Mouse (Mus musculus): ENCODE results near the gene Tns1. TPM values are rescaled to one million over a fixed set of nuclear protein-coding genes. Genes with fewer than 3 reads are reported as not detected.

Tns1 gene
- polyA plus RNA-seq, 1 experiment from 2014 or later: 11.3 TPM

GRCm38 (mm10) chr1:73986268-73987045 lies 137.8 kb downstream of the Tns1 start:
- 49% methylated on average over 6 of the region's 6 CpGs for WGBS
- Histone ChIP-seq H3K9ac (replicated peaks; ENCODE audit: low read depth, low read length) (no peak overlapping the region), H3K4me3 (ENCODE audit: low read depth, low read length) (no peak overlapping the region), H3K27ac (ENCODE audit: low read depth, low read length) (no peak overlapping the region), H3K4me1 (ENCODE audit: control insufficient read depth, insufficient read depth, low read length) (no peaks in the 10 kb centered on the region), H3K4me2 (ENCODE audit: low read depth, low read length) (no peak overlapping the region), H3K9me3 (ENCODE audit: control insufficient read depth, low read length) (no peaks in the 10 kb centered on the region), H3K27me3 (ENCODE audit: control insufficient read depth, insufficient read depth, low read length) (no peaks in the 10 kb centered on the region), H3K36me3 (ENCODE audit: control insufficient read depth, insufficient read depth, low read length) (no peaks in the 10 kb centered on the region)
- peak; percentile 56; the same call in 1 of the 2 replicates for ATAC-seq (ENCODE audit: low read depth)

- Histone ChIP-seq H3K4me2 (ENCODE audit: low read depth, low read length) (no peak overlapping the region), H3K4me1 (ENCODE audit: control insufficient read depth, insufficient read depth, low read length) (no peaks in the 10 kb centered on the region), H3K9me3 (ENCODE audit: control insufficient read depth, low read length) (no peaks in the 10 kb centered on the region), H3K27me3 (ENCODE audit: control insufficient read depth, insufficient read depth, low read length) (no peaks in the 10 kb centered on the region), H3K4me3 (ENCODE audit: low read depth, low read length) (no peak overlapping the region), H3K27ac (ENCODE audit: low read depth, low read length) (no peak overlapping the region), H3K36me3 (ENCODE audit: control insufficient read depth, insufficient read depth, low read length) (no peaks in the 10 kb centered on the region), H3K9ac (replicated peaks; ENCODE audit: low read depth, low read length) (no peak overlapping the region)
- no peak for ATAC-seq (ENCODE audit: low read depth)
- WGBS: 89% methylated on average over 4 of the region's 4 CpGs
Observed at GRCm38 (mm10) chr1:73985611-73986010, 138.6 kb downstream of the Tns1 start.

GRCm38 (mm10) chr1:73979214-73979613 lies 145.0 kb downstream of the Tns1 start:
- H3K27ac ChIP-seq (ENCODE audit: low read depth, low read length): no peak overlapping the region
- H3K4me2 ChIP-seq (ENCODE audit: low read depth, low read length): no peak overlapping the region
- H3K9me3 ChIP-seq (ENCODE audit: control insufficient read depth, low read length): no peaks in the 10 kb centered on the region
- H3K27me3 ChIP-seq (ENCODE audit: control insufficient read depth, insufficient read depth, low read length): no peaks in the 10 kb centered on the region
- H3K4me1 ChIP-seq (ENCODE audit: control insufficient read depth, insufficient read depth, low read length): no peaks in the 10 kb centered on the region
- no peak overlapping the region for H3K9ac ChIP-seq (replicated peaks; ENCODE audit: low read depth, low read length)
- WGBS: 53% methylated on average over 3 of the region's 3 CpGs
- ATAC-seq (ENCODE audit: low read depth): peak; percentile 82; the same call in 1 of the 2 replicates
- H3K4me3 ChIP-seq (ENCODE audit: low read depth, low read length): no peak overlapping the region
- H3K36me3 ChIP-seq (ENCODE audit: control insufficient read depth, insufficient read depth, low read length): no peaks in the 10 kb centered on the region

- Histone ChIP-seq H3K9me3 (ENCODE audit: control insufficient read depth, low read length) (no peaks in the 10 kb centered on the region), H3K27ac (ENCODE audit: low read depth, low read length) (no peak overlapping the region), H3K4me2 (ENCODE audit: low read depth, low read length) (no peak overlapping the region), H3K4me3 (ENCODE audit: low read depth, low read length) (no peak overlapping the region), H3K36me3 (ENCODE audit: control insufficient read depth, insufficient read depth, low read length) (no peaks in the 10 kb centered on the region), H3K27me3 (ENCODE audit: control insufficient read depth, insufficient read depth, low read length) (no peaks in the 10 kb centered on the region), H3K4me1 (ENCODE audit: control insufficient read depth, insufficient read depth, low read length) (no peaks in the 10 kb centered on the region), H3K9ac (replicated peaks; ENCODE audit: low read depth, low read length) (no peak overlapping the region)
- no peak for ATAC-seq (ENCODE audit: low read depth)
- WGBS: 90% methylated on average over 1 of the region's 1 CpGs
Observed at GRCm38 (mm10) chr1:73978576-73978975, 145.7 kb downstream of the Tns1 start.

GRCm38 (mm10) chr1:73973992-73974391 lies 150.3 kb downstream of the Tns1 start:
- Histone ChIP-seq H3K4me1 (ENCODE audit: control insufficient read depth, insufficient read depth, low read length) (no peaks in the 10 kb centered on the region), H3K36me3 (ENCODE audit: control insufficient read depth, insufficient read depth, low read length) (no peaks in the 10 kb centered on the region), H3K9ac (replicated peaks; ENCODE audit: low read depth, low read length) (no peak overlapping the region), H3K27me3 (ENCODE audit: control insufficient read depth, insufficient read depth, low read length) (no peaks in the 10 kb centered on the region), H3K9me3 (ENCODE audit: control insufficient read depth, low read length) (no peaks in the 10 kb centered on the region), H3K4me2 (ENCODE audit: low read depth, low read length) (no peak overlapping the region), H3K4me3 (ENCODE audit: low read depth, low read length) (no peak overlapping the region), H3K27ac (ENCODE audit: low read depth, low read length) (no peak overlapping the region)
- no peak for ATAC-seq (ENCODE audit: low read depth)
- 87% methylated on average over 9 of the region's 9 CpGs for WGBS

GRCm38 (mm10) chr1:73972726-73973125 lies 151.5 kb downstream of the Tns1 start:
- H3K27ac ChIP-seq (ENCODE audit: low read depth, low read length): no peak overlapping the region
- 64% methylated on average over 5 of the region's 5 CpGs for WGBS
- H3K4me3 ChIP-seq (ENCODE audit: low read depth, low read length): no peak overlapping the region
- H3K9me3 ChIP-seq (ENCODE audit: control insufficient read depth, low read length): no peaks in the 10 kb centered on the region
- H3K4me1 ChIP-seq (ENCODE audit: control insufficient read depth, insufficient read depth, low read length): peaks cover 3% of the 10 kb centered on the region; the same call in 1 of the 2 replicates
- H3K4me2 ChIP-seq (ENCODE audit: low read depth, low read length): no peak overlapping the region
- no peak for ATAC-seq (ENCODE audit: low read depth)
- no peaks in the 10 kb centered on the region for H3K27me3 ChIP-seq (ENCODE audit: control insufficient read depth, insufficient read depth, low read length)
- H3K36me3 ChIP-seq (ENCODE audit: control insufficient read depth, insufficient read depth, low read length): no peaks in the 10 kb centered on the region
- no peak overlapping the region for H3K9ac ChIP-seq (replicated peaks; ENCODE audit: low read depth, low read length)

- H3K9ac ChIP-seq (replicated peaks; ENCODE audit: low read depth, low read length): no peak overlapping the region
- H3K4me2 ChIP-seq (ENCODE audit: low read depth, low read length): no peak overlapping the region
- WGBS: 19% methylated on average over 5 of the region's 5 CpGs
- ATAC-seq (ENCODE audit: low read depth): no peak
- H3K27ac ChIP-seq (ENCODE audit: low read depth, low read length): no peak overlapping the region
- H3K27me3 ChIP-seq (ENCODE audit: control insufficient read depth, insufficient read depth, low read length): no peaks in the 10 kb centered on the region
- no peaks in the 10 kb centered on the region for H3K9me3 ChIP-seq (ENCODE audit: control insufficient read depth, low read length)
- H3K36me3 ChIP-seq (ENCODE audit: control insufficient read depth, insufficient read depth, low read length): no peaks in the 10 kb centered on the region
- H3K4me3 ChIP-seq (ENCODE audit: low read depth, low read length): no peak overlapping the region
- H3K4me1 ChIP-seq (ENCODE audit: control insufficient read depth, insufficient read depth, low read length): peaks cover 3% of the 10 kb centered on the region; the same call in 1 of the 2 replicates
Observed at GRCm38 (mm10) chr1:73970161-73970730, 154.0 kb downstream of the Tns1 start.

- no peak overlapping the region for H3K4me3 ChIP-seq (ENCODE audit: low read depth, low read length)
- no peak overlapping the region for H3K4me2 ChIP-seq (ENCODE audit: low read depth, low read length)
- no peak overlapping the region for H3K27ac ChIP-seq (ENCODE audit: low read depth, low read length)
- H3K27me3 ChIP-seq (ENCODE audit: control insufficient read depth, insufficient read depth, low read length): no peaks in the 10 kb centered on the region
- peaks cover 3% of the 10 kb centered on the region; the same call in 1 of the 2 replicates for H3K4me1 ChIP-seq (ENCODE audit: control insufficient read depth, insufficient read depth, low read length)
- 12% methylated on average over 13 of the region's 13 CpGs for WGBS
- ATAC-seq (ENCODE audit: low read depth): no peak
- H3K36me3 ChIP-seq (ENCODE audit: control insufficient read depth, insufficient read depth, low read length): no peaks in the 10 kb centered on the region
- no peaks in the 10 kb centered on the region for H3K9me3 ChIP-seq (ENCODE audit: control insufficient read depth, low read length)
- H3K9ac ChIP-seq (replicated peaks; ENCODE audit: low read depth, low read length): no peak overlapping the region
Observed at GRCm38 (mm10) chr1:73968712-73969511, 155.3 kb downstream of the Tns1 start.
